Mouse (Mus musculus) cortical plate, adult 2 months (tissue): ENCODE measurements at regions not wholly inside any gene's neighbourhood (a gene's known extent, or its start where the extent isn't known, plus 50 kb on each side); places are given as distances from the start of the nearest gene placed in this dataset.

Experiments used
- CTCF ChIP-seq: fragments of 200-500 bp; IDR thresholded peaks from 2 replicates; pipeline ENCODE4 v1.5.1; 2011; ENCODE audit warnings: mild to moderate bottlenecking, control low read depth, low read length; ENCODE audit not compliant: insufficient read depth; ENCODE audit errors: extremely low read depth
- POLR2A ChIP-seq: fragments of 200-500 bp; IDR thresholded peaks from 2 replicates; pipeline ENCODE4 v1.6.1; 2011; ENCODE audit warnings: mild to moderate bottlenecking, low read length, control low read depth; ENCODE audit not compliant: insufficient read depth; ENCODE audit errors: extremely low read depth

- TF ChIP-seq CTCF (no peak), POLR2A (no peak)
These were observed 145.3 kb upstream of the Aldoart1 start for GRCm38 (mm10) chr4:72997686-72998085.
